In genomic region chr13:23518295-23518603, GRCm38 (mm10) we compare ENCODE assay signal across 8 mouse cellular contexts. TPM values are rescaled to one million over a fixed set of nuclear protein-coding genes. Genes with fewer than 3 reads are reported as not detected.
A peak's percentile ranks its signal among the peaks of the same experiment; 100 is the strongest.
DNase-seq lines count a peak whose midpoint lies in the region; ATAC-seq and TF ChIP-seq lines count a peak whose summit lies in the region.

No protein-coding gene starts in this region.

- no peak for DNase-seq in heart, postnatal 25 days (ENCODE audit: low spot score)
- DNase-seq in MEL (ENCODE audit: low read depth, low spot score) = no peak
- DNase-seq in hindbrain, embryonic 10.5 days (ENCODE audit: low spot score) = no peak
- no peak for DNase-seq in liver, postnatal 0 days
- no peak for DNase-seq in cerebellum, postnatal 10 days
- DNase-seq in urinary bladder, postnatal 14 days (ENCODE audit: low spot score) = no peak
- no peak for DNase-seq in cerebellum, postnatal 14 days

- no peak for TF ChIP-seq CTCF in MEL (IDR thresholded peaks at IDR 0.05 in 2 of 3, conservative IDR thresholded peaks at IDR 0.05 in 1 of 3; ENCODE audit: control insufficient read depth in 1 of 3, insufficient read depth in 1 of 3, low read depth in 2 of 3, low read length in 3 of 3, poor library complexity in 1 of 3, severe bottlenecking in 1 of 3)
- TF ChIP-seq CTCF in liver, postnatal 0 days (IDR thresholded peaks at IDR 0.05; ENCODE audit: low read depth) = no peak

- H3K4me1 ChIP-seq in heart, embryonic 15.5 days (replicated peaks) = peaks cover 3% of the 10 kb centered on the region
- peaks cover 0 to 12% of the 10 kb centered on the region in 2 experiments; a peak in 2 of 4 replicates for H3K4me1 ChIP-seq in MEL (ENCODE audit: control insufficient read depth in 1 of 2, insufficient read depth in 2 of 2, low read length in 2 of 2)
- H3K4me1 ChIP-seq in hindbrain, embryonic 10.5 days (replicated peaks) = peaks cover 6% of the 10 kb centered on the region; the same call in 1 of the 2 replicates
- H3K4me1 ChIP-seq in liver, postnatal 0 days (ENCODE audit: insufficient read depth) = 0 out of 2 replicates have a peak, but pooled peaks cover 6% of the 10 kb centered on the region

- H3K27ac ChIP-seq in heart, embryonic 15.5 days = peak overlapping the region; percentile 82; the same call in 1 of the 2 replicates
- peak overlapping the region; percentile 45; the same call in 1 of the 2 replicates for H3K27ac ChIP-seq in MEL (ENCODE audit: control insufficient read depth, low read depth, low read length)
- H3K27ac ChIP-seq in hindbrain, embryonic 10.5 days = no peak overlapping the region
- H3K27ac ChIP-seq in liver, postnatal 0 days (ENCODE audit: low read depth) = peak overlapping the region; percentile 61

- no peak for TF ChIP-seq RAD21 in MEL (IDR thresholded peaks at IDR 0.05; ENCODE audit: low read depth, low read length)

- H3K9ac ChIP-seq in heart, embryonic 15.5 days = peak overlapping the region; percentile 32; the same call in 1 of the 2 replicates
- H3K9ac ChIP-seq in MEL (ENCODE audit: control insufficient read depth, low read depth, low read length, poor library complexity, severe bottlenecking) = peak overlapping the region; percentile 67
- 0 out of 2 replicates have a peak overlapping the region, but pooled peaks have one; percentile 16 for H3K9ac ChIP-seq in liver, postnatal 0 days (replicated peaks)

- TF ChIP-seq POLR2A in MEL (IDR thresholded peaks at IDR 0.05; ENCODE audit: control insufficient read depth in 1 of 2, insufficient read depth in 1 of 2, low read depth in 1 of 2, low read length in 2 of 2, poor library complexity in 1 of 2) = no peak

- WGBS in heart, embryonic 15.5 days = under 1% methylated on average over 6 of the region's 6 CpGs
- WGBS in hindbrain, embryonic 10.5 days = under 1% methylated on average over 6 of the region's 6 CpGs
- WGBS in liver, postnatal 0 days (ENCODE audit: insufficient replicate concordance) = under 1% methylated on average over 6 of the region's 6 CpGs

- H3K79me2 ChIP-seq in MEL (ENCODE audit: control insufficient read depth, insufficient read depth, low read length, poor library complexity) = no peaks in the 10 kb centered on the region

- ATAC-seq in heart, embryonic 15.5 days (replicated peaks; ENCODE audit: insufficient number of reproducible peaks, insufficient read depth, low FRiP score, low read depth) = no peak
- peak; percentile 2; the same call in 1 of the 2 replicates for ATAC-seq in liver, postnatal 0 days

- intact Hi-C loops in heart, postnatal 25 days (cut with DNase I) = loop anchor here (2.0 to 10.0 kb wide), 3 partner anchors 81 to 1573 kb away; partner anchors contain the start of gene Zfp184

- H3K36me3 ChIP-seq in heart, embryonic 15.5 days = no peaks in the 10 kb centered on the region
- H3K36me3 ChIP-seq in MEL (ENCODE audit: control insufficient read depth in 1 of 2, insufficient read depth in 2 of 2, low read length in 2 of 2) = peaks cover 0 to 21% of the 10 kb centered on the region in 2 experiments; a peak in 2 of 4 replicates
- no peaks in the 10 kb centered on the region for H3K36me3 ChIP-seq in hindbrain, embryonic 10.5 days
- no peaks in the 10 kb centered on the region for H3K36me3 ChIP-seq in liver, postnatal 0 days (replicated peaks; ENCODE audit: insufficient read depth, low read length)

- no peaks in the 10 kb centered on the region for H3K27me3 ChIP-seq in heart, embryonic 15.5 days
- no peaks in the 10 kb centered on the region for H3K27me3 ChIP-seq in MEL (ENCODE audit: control insufficient read depth in 1 of 2, insufficient read depth in 2 of 2, low read length in 2 of 2)
- no peaks in the 10 kb centered on the region for H3K27me3 ChIP-seq in hindbrain, embryonic 10.5 days (ENCODE audit: insufficient read depth, poor library complexity, severe bottlenecking)
- H3K27me3 ChIP-seq in liver, postnatal 0 days (ENCODE audit: insufficient read depth, low read length) = no peaks in the 10 kb centered on the region

- no peak for TF ChIP-seq EP300 in MEL (IDR thresholded peaks at IDR 0.05; ENCODE audit: low read depth in 1 of 2, low read length in 2 of 2)
- TF ChIP-seq EP300 in liver, postnatal 0 days (IDR thresholded peaks at IDR 0.05; ENCODE audit: low read depth) = no peak

- H3K4me2 ChIP-seq in heart, embryonic 15.5 days = peak overlapping the region; percentile 87
- H3K4me2 ChIP-seq in liver, postnatal 0 days (ENCODE audit: low read depth, low read length) = peak overlapping the region; percentile 73

- H3K9me3 ChIP-seq in heart, embryonic 15.5 days (replicated peaks) = no peaks in the 10 kb centered on the region
- no peaks in the 10 kb centered on the region for H3K9me3 ChIP-seq in MEL (replicated peaks; ENCODE audit: insufficient read depth, low read length)
- no peaks in the 10 kb centered on the region for H3K9me3 ChIP-seq in hindbrain, embryonic 10.5 days
- H3K9me3 ChIP-seq in liver, postnatal 0 days (ENCODE audit: low read length) = no peaks in the 10 kb centered on the region

- H3K4me3 ChIP-seq in heart, embryonic 15.5 days = peak overlapping the region; percentile 54
- H3K4me3 ChIP-seq in MEL (ENCODE audit: control insufficient read depth in 1 of 2, insufficient read depth in 1 of 2, low read depth in 2 of 2, low read length in 2 of 2) = peak overlapping the region; percentile 49 to 70
- peak overlapping the region; percentile 58 for H3K4me3 ChIP-seq in hindbrain, embryonic 10.5 days
- H3K4me3 ChIP-seq in liver, postnatal 0 days (ENCODE audit: low read depth, low read length) = peak overlapping the region; percentile 52

TF ChIP-seq in MEL, 35 proteins besides CTCF, POLR2A, EP300 and RAD21 (continues in another document):
- TF ChIP-seq MYB (IDR thresholded peaks at IDR 0.05; ENCODE audit: low read depth, low read length) (no peak), BHLHE40 (IDR thresholded peaks at IDR 0.05; ENCODE audit: borderline replicate concordance, low read depth, low read length) (no peak), HCFC1 (IDR thresholded peaks at IDR 0.05; ENCODE audit: low read depth, low read length) (no peak), POLR2AphosphoS5 (IDR thresholded peaks at IDR 0.05; ENCODE audit: borderline replicate concordance, low read depth, low read length) (no peak), ELF1 (IDR thresholded peaks at IDR 0.05; ENCODE audit: low read depth, low read length) (no peak), MEF2A (IDR thresholded peaks at IDR 0.05; ENCODE audit: extremely low read depth, insufficient replicate concordance, low read depth, low read length, poor library complexity, severe bottlenecking) (no peak), MXI1 (IDR thresholded peaks at IDR 0.05; ENCODE audit: low read depth, low read length) (no peak), UBTF (IDR thresholded peaks at IDR 0.05; ENCODE audit: borderline replicate concordance, insufficient read depth, low read depth, low read length) (no peak), USF2 (IDR thresholded peaks at IDR 0.05; ENCODE audit: borderline replicate concordance in 1 of 2, insufficient read depth in 1 of 2, low read depth in 1 of 2, low read length in 2 of 2) (no peak)

RNA-seq across cellular contexts. Expression of gene Hist1h4h, which starts 12.6 kb away (rescaled TPM):
- polyA plus RNA-seq in heart, embryonic 15.5 days (2015; fragmentation: Nextera tagmentation; extraction: Ambion mirVana) = 5.4 and 5.7 TPM in 2 replicates
- total RNA-seq in heart, postnatal 25 days (2021) = 100 to 1,000 TPM; 272 to 334 TPM
- 5,750 and 5,753 TPM in 2 replicates for total RNA-seq in MEL (2012; rRNA removed)
- polyA plus RNA-seq in MEL (2012; ENCODE audit: insufficient read depth in 1 of 2, insufficient read length in 2 of 2, low read depth in 1 of 2, low replicate concordance in 2 of 2, missing spikeins in 1 of 2) = 1 to 10 TPM in 1 of 2 experiments, not detected in 1; 9.9 TPM
- 5.8 and 7.4 TPM in 2 replicates for polyA plus RNA-seq in hindbrain, embryonic 10.5 days (2016; fragmentation: Nextera tagmentation; extraction: Ambion mirVana)
- polyA plus RNA-seq in liver, postnatal 0 days (2015; fragmentation: Nextera tagmentation; extraction: Ambion mirVana) = 7.2 and 7.5 TPM in 2 replicates

RNA-seq across cellular contexts. Expression of gene Hist1h2af, which starts 15.5 kb away (rescaled TPM):
- 2.2 and 2.6 TPM in 2 replicates for polyA plus RNA-seq in heart, embryonic 15.5 days (2015; fragmentation: Nextera tagmentation; extraction: Ambion mirVana)
- 10 to 100 TPM; 13.7 to 25.9 TPM for total RNA-seq in heart, postnatal 25 days (2021)
- 939 and 1,000 TPM in 2 replicates for total RNA-seq in MEL (2012; rRNA removed)
- 10 to 100 TPM in 1 of 2 experiments, not detected in 1; 64.3 TPM for polyA plus RNA-seq in MEL (2012; ENCODE audit: insufficient read depth in 1 of 2, insufficient read length in 2 of 2, low read depth in 1 of 2, low replicate concordance in 2 of 2, missing spikeins in 1 of 2)
- 7.8 and 9.2 TPM in 2 replicates for polyA plus RNA-seq in hindbrain, embryonic 10.5 days (2016; fragmentation: Nextera tagmentation; extraction: Ambion mirVana)
- polyA plus RNA-seq in liver, postnatal 0 days (2015; fragmentation: Nextera tagmentation; extraction: Ambion mirVana) = 9.7 and 9.8 TPM in 2 replicates

RNA-seq across cellular contexts. Expression of gene Hist1h3g, which starts 17.0 kb away (rescaled TPM):
- polyA plus RNA-seq in heart, embryonic 15.5 days (2015; fragmentation: Nextera tagmentation; extraction: Ambion mirVana) = 1.6 and 3.1 TPM in 2 replicates
- total RNA-seq in heart, postnatal 25 days (2021) = 1 to 10 TPM; 3.4 to 4.1 TPM
- 441 and 728 TPM in 2 replicates for total RNA-seq in MEL (2012; rRNA removed)
- polyA plus RNA-seq in MEL (2012; ENCODE audit: insufficient read depth in 1 of 2, insufficient read length in 2 of 2, low read depth in 1 of 2, low replicate concordance in 2 of 2, missing spikeins in 1 of 2) = 1 to 10 TPM in 1 of 2 experiments, not detected in 1; 5.2 TPM
- 3.3 and 6.0 TPM in 2 replicates for polyA plus RNA-seq in hindbrain, embryonic 10.5 days (2016; fragmentation: Nextera tagmentation; extraction: Ambion mirVana)
- polyA plus RNA-seq in liver, postnatal 0 days (2015; fragmentation: Nextera tagmentation; extraction: Ambion mirVana) = 3.7 and 6.3 TPM in 2 replicates

RNA-seq across cellular contexts. Expression of gene Hist1h2bh, which starts 24.9 kb away (rescaled TPM):
- polyA plus RNA-seq in heart, embryonic 15.5 days (2015; fragmentation: Nextera tagmentation; extraction: Ambion mirVana) = 0.61 and 0.74 TPM in 2 replicates
- 1 to 10 TPM; 1.4 to 1.9 TPM for total RNA-seq in heart, postnatal 25 days (2021)
- total RNA-seq in MEL (2012; rRNA removed) = 275 and 350 TPM in 2 replicates
- polyA plus RNA-seq in MEL (2012; ENCODE audit: insufficient read depth in 1 of 2, insufficient read length in 2 of 2, low read depth in 1 of 2, low replicate concordance in 2 of 2, missing spikeins in 1 of 2) = under 1 TPM in 1 of 2 experiments, not detected in 1; 0.70 TPM
- polyA plus RNA-seq in hindbrain, embryonic 10.5 days (2016; fragmentation: Nextera tagmentation; extraction: Ambion mirVana) = 0.51 and 1.1 TPM in 2 replicates
- polyA plus RNA-seq in liver, postnatal 0 days (2015; fragmentation: Nextera tagmentation; extraction: Ambion mirVana) = 0.58 and 0.64 TPM in 2 replicates

RNA-seq across cellular contexts. Expression of gene Hist1h3f, which starts 25.6 kb away (rescaled TPM):
- 0.16 and 0.25 TPM in 2 replicates for polyA plus RNA-seq in heart, embryonic 15.5 days (2015; fragmentation: Nextera tagmentation; extraction: Ambion mirVana)
- 10 to 100 TPM in 1 of 2 experiments, 1 to 10 TPM in 1; 6.4 to 10.6 TPM for total RNA-seq in heart, postnatal 25 days (2021)
- total RNA-seq in MEL (2012; rRNA removed) = 541 and 709 TPM in 2 replicates
- 1 to 10 TPM in 1 of 2 experiments, not detected in 1; 1.2 TPM for polyA plus RNA-seq in MEL (2012; ENCODE audit: insufficient read depth in 1 of 2, insufficient read length in 2 of 2, low read depth in 1 of 2, low replicate concordance in 2 of 2, missing spikeins in 1 of 2)
- polyA plus RNA-seq in hindbrain, embryonic 10.5 days (2016; fragmentation: Nextera tagmentation; extraction: Ambion mirVana) = 0.92 and 1.1 TPM in 2 replicates
- polyA plus RNA-seq in liver, postnatal 0 days (2015; fragmentation: Nextera tagmentation; extraction: Ambion mirVana) = 1.3 and 1.5 TPM in 2 replicates

Comparison
In these comparisons a context has a peak if more than half of its experiments do, and no peak if none do; other contexts are left out.
1. H3K9ac ChIP-seq: peak in every context shown above with its lines; median percentile 67 in MEL; 32 in heart, embryonic 15.5 days; 16 in liver, postnatal 0 days.